Mouse (Mus musculus) layer of hippocampus, adult 18-20 months (tissue): Measurements from ENCODE around the gene Asdurf. TPM values are rescaled to one million over a fixed set of nuclear protein-coding genes. Genes with fewer than 3 reads are reported as not detected.
"Not testable (repeated sequence)": the region's sequence is repeated elsewhere in the genome, so short reads cannot be mapped to it uniquely, and the experiment has no call there.

Experiments
- DNase-seq, 2 experiments: peaks; one replicate each; pipeline ENCODE4 v3.0.0; 2022; ENCODE audit warnings: low spot score in 2 of 2
- long read RNA-seq: library from polyadenylated mRNA; stranded (forward); transcript quantifications from one replicate; pipeline ENCODE4 v2.0.0, GENCODE M21; 2021
- total RNA-seq, 2 experiments: library from RNA; stranded (reverse); gene quantifications; 2 replicates each; pipeline ENCODE4 v1.2.3; 2021

Gene Asdurf
- total RNA-seq = not detected
- long read RNA-seq = 0 reads

DNA sequence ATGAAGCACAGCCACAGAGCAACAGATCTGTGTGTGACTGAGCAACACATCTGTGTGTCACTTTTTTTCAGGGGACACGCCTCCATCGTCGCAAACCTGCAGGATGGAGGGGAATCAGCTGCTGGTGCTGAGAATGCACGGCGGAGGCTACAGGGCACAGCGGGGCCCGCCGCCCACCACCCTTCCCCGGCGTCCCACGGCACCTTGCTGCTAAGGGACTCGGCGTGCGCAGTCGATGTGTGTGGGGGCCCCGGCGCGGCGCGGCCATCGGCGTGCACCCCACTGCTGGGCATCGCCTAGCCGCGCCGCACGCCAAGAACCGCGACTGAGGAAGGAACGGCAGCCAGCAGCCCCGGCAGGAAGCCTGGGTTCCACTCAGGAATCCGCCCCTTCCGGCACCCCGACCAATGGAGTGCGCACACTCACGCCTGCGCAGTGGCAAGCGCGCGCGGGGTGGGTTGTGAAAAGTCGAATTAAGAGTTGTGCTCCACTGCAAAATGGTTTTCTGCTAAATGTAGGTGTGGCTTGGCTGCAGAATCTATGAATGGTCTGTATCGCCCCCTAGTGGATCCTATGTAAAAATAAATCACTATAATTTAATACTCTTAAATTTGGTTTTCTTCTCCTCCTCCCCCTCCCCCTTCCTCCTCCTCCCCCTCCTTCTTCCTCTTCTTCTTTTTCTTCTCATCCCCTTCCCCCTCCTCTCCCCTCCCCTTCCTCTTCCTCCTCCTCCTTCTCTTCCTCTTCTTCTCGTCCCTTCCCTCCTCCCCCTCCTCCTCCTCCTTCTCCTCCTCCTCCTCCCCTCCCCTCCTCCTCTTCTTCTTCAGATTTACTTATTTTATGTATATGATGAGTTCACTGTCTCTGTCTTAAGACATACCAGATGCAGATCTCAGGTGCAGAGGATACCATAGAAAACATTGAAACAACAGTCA, at the start of gene Asdurf, which contains the start of the genes Gm28551 and Asnsd1:
TSS of gene Asdurf (minus strand) at position 293 of the 935 bp plus-strand sequence.
TSS of gene Gm28551 (minus strand) at position 341 of the 935 bp plus-strand sequence.
TSS of gene Asnsd1 (minus strand) at position 426 of the 935 bp plus-strand sequence.
- peak; percentile 97 to 99 for DNase-seq

DNA sequence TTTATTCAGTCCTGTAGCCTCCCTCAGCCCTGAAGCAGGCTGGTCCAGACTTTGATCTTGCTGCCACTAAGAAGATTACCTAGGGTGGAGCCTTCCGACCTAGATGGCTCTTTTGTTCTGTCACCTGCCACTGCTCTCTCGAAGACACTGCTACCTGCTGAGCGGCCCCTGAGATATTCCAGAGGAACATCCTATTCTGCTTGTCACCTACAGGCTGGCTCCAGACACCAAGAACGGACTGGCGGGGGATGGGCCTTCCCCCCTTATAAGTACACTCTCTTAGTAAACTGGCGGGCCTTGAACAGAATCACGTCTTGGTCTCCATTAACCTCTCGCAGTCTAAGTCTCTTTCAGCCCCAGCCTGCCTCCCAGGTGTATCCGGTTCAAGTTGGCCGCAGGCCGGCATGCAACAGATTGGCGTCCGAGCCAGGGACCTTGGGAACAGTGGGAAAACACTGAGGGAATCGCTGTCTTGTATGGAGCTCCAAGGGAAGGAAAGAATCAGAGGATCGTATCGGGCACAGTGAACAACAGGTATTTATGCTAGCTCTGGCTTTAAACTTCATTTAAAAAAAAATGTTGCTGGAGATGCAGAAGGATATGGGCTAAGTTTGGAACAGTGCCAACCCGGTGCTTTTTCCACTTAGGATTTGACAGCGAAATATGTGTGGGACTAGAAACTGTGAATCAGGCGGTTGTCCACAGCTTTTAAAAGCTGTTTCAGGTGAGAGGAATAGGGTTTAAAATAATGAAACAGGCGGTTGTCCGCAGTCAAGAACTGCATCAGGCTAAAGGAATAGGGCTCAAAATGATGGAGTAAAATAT, 41.7 kb upstream of the Asdurf start:
- peak; percentile 1 to 2 for DNase-seq

DNA sequence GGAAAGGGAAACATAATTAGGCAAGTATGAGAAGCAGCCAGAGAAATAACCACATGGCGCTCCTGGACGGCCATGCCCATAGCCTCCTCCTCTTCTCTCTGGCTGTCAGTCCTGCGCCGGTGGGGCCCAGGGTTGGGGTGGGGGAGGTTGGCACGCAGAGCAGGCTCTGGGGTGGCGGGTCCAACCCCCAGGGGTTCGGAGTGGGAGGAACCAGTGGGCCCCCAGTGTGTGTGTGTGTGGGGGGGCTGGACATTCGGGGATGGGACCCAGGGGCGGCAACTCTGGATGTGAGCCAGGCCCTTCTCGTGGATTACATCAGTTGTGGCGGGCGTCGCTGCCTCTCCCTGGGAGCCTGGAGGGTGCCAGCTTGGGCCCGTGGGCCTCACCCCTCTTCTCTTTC, 36.3 kb upstream of the Asdurf start:
- DNase-seq = no peak

DNA sequence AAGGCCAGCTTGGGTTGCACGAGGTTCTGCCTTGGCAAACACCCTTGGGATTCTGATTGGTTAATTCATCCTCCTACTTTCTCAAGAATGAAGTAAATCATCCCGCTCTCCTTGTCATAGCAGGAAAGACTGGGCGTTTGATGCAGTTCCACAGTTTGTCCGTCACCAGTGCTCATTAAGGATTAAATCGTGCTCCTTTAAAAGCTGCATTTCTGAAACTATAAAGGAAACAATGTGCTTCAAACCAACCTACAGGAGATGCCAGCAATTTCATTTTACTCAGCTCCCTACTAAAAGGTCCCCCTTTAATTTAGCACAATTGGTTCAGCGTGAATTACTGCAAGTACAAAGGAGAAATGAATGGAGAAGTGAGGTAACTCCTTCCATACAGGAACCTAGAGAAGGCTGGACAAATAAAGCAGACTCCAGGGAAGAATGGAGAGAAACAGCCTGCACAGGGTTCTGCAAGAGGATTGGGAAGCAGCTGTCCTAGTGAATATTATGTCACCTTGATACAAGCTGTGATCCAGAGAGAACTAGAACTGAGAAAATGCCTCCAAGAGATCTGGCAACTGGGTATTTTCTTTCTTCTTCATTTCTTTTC, 31.8 kb upstream of the Asdurf start:
- no peak for DNase-seq

DNA sequence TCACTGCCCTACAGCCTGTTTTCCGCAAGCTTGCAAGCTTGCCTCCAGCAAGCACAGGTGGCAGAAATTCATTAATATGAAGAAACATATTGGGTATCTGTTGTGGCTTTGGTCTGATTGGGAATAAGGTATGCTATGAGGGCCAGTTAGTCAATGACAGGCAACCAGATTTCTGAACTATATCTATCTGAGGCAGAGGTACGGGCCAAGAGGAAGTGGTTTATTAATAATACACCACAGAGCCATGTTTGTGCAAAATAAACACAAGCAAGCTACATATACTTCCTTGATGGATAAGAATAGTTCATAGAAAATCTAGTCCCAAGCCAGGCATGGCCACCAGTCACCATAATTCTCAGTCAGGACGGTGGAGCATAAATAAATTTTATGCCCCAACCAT, 25.3 kb upstream of the Asdurf start:
- no peak for DNase-seq

DNA sequence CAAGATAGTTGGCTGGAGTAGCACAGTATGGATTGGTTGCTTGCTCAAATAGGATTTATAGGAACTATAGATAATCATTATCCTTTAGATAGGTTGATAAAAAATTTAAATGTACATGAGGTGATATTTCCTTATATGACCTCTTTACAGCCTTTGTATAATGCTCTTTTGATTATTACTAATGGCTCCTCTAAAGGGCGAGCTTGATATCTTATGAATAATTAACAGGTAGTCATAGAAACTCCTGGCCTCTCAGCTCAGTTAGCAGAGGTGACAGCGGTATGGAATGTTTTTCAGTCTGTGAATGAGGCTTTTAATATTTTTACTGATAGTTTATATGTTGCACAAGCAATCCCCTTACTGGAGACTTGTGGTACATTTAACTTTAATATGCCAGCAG, 23.5 kb upstream of the Asdurf start:
- not testable (repeated sequence) for DNase-seq

DNA sequence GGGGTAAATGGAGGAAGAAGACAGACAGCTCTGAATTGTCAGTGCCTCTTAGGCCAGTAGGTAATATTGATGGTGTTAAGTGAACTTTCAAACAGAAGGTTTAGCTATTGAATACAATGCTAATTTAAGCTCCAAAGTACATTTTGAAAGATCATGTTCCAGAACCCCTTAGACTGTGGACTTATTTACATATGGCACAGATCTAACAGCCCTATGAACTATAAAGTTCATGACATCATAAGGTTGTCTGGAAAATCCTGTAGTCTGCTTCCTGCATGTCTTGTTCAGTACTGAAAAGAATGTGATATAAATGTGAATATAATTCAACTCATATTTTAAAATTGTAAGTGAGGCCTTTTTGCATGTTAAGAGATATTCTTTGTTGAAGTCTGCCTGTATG, 6.6 kb upstream of the Asdurf start:
- no peak for DNase-seq

DNA sequence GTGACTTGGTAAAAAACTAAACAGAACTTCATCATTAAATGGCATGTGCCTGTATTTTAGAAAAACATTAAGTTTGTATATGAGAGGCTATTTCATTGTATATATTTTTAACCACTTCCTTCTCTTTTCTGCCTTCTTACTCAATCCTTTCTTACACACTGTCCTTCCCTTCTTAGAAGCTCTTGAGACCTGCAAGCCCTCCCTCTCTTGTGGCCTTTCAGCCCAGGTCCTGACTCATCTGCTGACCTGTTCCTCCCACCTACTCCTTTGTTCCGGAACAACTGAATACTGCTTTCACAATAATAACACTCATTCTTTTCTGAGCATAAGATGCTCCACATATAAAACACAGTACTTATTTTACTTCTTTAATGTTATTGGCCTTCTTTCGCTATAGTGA, 11.3 kb downstream of the Asdurf start:
- DNase-seq = no peak

DNA sequence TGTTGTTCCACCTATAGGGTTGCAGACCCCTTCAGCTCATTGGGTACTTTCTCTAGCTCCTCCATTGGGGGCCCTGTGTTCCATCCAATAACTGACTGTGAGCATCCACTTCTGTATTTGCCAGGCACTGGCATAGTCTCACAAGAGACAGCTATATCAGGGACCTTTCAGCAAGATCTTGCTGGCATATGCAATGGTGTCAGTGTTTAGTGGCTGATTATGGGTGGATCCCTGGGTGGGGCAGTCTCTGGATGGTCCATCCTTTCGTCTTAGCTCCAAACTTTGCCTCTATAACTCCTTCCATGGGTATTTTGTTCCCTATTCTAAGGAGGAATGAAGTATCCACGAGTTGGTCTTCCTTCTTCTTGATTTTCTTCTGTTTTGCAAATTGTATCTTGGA, 15.0 kb downstream of the Asdurf start:
- not testable (repeated sequence) for DNase-seq

DNA sequence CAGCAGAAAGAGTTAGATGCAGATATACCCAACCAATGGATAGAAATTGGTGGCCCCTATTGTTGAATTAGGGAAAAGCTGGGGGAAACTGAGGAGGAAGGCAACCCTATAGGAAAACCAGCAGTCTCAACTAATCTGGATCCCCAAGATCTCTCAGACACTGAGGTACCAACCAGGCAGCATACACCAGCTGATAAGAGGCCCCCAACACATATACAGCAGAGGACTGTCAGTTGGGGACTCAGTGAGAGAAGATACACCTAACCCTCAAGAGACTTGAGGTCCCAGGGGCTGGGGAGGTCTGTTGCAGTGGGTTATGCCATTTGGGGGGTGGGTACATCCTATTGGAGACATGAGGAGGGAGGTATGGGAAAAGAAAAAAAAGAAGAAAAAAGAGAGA, 17.0 kb downstream of the Asdurf start:
- no peak for DNase-seq

DNA sequence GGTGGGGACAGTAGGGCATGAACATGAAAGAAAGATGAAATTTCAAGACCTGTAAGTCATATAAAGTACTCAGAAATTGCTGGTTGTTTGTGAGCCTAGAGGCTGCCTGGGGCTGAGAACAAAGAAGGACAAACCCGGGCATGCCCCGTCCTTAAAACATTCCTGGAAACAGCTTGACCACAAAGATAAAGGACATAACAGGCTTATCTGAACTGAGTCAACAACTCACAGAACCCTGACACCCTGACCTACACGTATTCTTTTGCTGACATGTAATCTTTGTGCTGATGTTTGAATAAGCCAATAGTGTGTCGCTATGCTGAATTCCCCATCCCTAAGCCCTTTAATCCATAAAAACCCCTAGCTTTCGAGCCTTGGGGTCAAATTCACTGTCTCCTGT, 18.9 kb downstream of the Asdurf start:
- DNase-seq = not testable (repeated sequence)

DNA sequence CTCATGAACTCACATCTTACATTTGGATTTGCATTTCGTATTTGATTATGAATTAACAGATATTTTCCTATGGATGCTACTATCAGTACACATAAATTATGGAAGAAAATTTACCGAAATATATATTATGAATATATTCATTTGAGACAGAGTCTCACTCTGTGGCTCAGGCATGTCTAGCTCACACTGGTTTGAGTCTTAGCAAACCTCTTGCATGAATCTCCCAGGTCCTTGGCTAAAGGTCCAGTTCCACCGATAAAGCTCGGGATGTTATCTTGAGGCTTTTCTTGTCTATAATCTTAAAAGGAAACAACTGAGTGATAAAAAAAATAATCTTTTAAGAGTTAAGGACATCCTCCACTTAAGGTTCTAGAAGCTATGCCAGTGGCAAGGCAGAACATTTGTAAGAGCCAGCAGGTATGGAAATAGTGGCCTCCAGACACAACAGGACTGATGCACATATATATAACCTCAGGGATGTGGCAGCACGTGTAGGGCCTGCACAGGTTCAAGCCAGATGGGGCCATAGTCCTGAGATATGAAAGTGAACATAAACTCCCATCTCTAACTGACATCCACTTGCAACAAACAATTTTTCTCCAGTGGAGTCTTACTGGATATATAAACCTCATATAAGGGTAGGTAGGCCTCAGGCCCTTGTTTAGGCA, 27.5 kb downstream of the Asdurf start:
- DNase-seq = no peak

DNA sequence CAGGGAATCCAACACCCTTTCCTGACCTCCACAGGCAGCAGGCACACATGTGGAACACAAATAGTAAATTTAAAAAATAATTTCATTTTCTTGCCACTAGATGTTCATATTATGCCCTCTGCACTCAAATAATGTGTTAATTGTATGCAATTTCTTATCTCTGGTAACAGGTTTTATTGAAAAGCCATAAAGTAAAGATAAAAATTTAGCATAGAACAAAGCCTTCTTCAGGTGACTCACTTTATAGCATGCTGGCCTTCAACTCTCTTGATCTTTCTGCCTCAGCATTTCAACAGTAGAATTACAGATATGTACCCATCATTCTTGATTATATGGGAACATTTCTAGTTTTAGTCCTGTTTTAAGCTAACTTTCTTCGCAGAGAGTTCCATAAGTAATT, 28.1 kb downstream of the Asdurf start:
- DNase-seq = no peak

DNA sequence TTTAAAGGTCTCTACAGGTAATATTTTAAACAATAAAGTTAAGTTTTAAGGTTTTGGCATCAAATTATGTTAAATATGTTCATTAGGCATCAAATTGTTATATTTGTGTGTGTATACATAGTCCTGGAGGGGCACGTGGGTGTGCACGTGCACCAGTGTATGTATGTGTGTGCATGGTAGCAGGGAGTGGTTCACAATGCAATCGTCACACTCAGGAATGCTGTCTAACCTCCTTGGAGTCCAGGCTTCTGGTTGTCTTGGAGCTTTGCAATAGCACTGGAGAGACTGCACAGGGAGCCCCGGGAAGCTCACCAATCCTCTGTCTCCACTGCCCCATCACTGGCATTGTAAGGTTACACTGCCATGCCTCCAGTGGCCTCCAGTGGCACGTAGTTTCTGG, 29.2 kb downstream of the Asdurf start:
- DNase-seq = no peak

DNA sequence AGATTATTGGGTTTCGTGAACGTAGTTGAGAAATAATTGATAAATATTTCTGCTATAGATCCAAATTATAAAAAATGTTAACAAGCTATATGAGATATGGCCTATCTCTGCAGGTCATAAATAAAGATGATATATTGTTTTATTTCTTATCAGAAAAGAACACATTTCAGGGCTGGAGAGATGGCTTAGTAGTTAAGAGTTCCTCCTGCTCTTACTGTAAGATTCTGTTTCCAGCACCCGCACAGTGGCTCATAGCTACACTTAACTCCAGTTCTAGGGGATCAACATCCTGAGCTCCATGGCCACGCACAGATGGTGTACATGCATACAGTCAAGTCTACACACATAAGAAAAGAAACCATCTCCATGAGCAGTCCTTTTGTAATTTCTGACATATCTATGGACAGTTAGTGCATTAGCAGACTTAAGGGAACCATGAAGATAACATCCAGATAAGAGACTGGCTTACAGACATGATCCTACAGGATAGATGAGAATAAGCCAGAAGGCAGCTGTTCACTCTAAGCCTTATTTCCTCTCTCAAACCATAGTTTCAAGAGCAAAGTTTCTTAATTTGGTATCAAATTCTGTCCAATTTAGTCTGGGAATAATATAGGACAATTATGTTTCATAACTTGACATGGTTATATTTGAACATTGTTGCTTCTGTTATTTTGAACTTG, 30.6 kb downstream of the Asdurf start:
- DNase-seq = no peak

DNA sequence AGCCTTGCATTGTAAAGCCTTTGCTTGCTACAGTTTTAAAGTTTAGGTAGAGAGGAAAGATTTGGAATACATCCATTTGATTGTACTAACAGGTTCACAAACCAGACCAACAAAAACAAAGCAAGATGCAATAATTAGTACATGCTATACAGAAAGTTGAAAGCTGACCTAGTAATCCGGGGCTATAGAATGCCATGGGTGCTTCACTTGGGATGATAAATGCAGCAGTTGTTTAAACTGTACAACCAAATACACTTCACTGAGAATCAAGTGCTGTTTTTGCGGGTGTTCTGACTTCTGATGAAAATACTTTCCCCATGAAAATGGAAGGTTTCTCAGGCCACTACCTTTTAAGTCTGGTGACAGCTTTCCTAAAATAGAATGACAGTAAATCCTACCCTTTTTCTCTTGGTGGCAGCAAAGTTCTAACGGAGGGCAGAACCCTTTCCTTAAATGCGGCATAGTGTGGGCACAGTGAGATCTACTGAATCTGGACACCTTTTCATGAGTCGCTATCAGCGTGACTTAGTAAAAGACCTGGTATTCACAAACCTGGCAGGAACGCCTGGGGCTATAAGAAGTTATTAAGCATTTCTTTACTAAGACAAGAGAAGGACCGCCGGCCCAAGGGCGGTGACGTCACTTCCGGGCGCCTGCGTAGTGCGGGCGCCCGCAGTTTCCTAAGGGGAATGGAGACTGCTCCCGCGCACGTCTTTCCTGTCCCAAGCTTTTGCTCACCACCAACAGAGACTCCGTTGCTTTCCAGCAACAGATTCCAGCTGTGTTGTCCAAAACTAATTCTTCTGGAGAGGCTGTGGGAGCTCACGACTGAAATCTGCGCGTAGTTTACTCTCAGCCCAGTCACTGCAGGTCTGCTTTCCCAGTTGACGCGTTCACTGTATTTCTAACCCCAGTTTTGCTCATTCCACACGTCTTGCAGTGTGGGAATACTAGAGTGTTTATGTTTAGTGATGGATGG, 39.1 kb downstream of the Asdurf start, which contains the start of gene Osgepl1:
TSS of gene Osgepl1 (plus strand) at position 636 of the 979 bp plus-strand sequence.
- DNase-seq = peak; percentile 74 to 91

DNA sequence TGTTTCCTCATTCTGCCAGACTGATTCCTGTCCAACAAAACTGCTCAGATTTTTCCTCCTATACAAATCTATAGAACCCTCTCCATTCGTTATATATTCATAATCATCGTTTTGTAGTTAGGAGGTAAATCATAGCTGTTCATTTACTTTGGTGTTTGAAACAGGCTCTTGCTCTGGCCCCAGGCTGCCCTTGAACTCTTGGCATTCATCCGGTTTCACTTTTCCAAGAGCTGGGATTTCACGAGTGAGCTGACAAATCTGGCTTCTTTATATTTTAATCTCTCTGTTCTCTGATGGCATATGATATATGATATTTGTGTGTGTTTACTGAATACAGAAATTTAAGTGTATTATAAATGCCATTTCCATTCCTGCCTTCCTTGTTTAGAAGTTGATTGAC, 51.9 kb downstream of the Asdurf start:
- no peak for DNase-seq
